Mouse (Mus musculus) gastrocnemius, postnatal 14 days (tissue): ENCODE results near the gene Eif3k. TPM values are rescaled to one million over a fixed set of nuclear protein-coding genes. Genes with fewer than 3 reads are reported as not detected.
A peak's percentile ranks its signal among the peaks of the same experiment; 100 is the strongest.

Experiments
- DNase-seq: peaks from one replicate; pipeline ENCODE4 v3.0.0; 2021; ENCODE audit warnings: mixed read lengths
- intact Hi-C: fragments of 180-260 bp; cut with DNase I; formaldehyde crosslinking; loops from one replicate; pipeline ENCODE4 v1.15.1; 2025; ENCODE audit warnings: low total_unique reads
- long read RNA-seq, 2 experiments: library from polyadenylated mRNA; stranded (forward); transcript quantifications; one replicate each; pipeline ENCODE4 v2.0.0; 2021
- total RNA-seq, 2 experiments: library from RNA; stranded (reverse); gene quantifications; 2 replicates each; pipeline ENCODE4 v1.2.3; 2021

The Eif3k gene
- total RNA-seq = 100 to 1,000 TPM; 142 to 147 TPM
- long read RNA-seq, experiment 1, transcript Eif3k-201 (8 exons, 774 nt) = major isoform, 75 of 82 reads
- long read RNA-seq, experiment 1, partial matches to known transcripts = 4 of 82 reads
- long read RNA-seq, experiment 1, other reads (novel, unspliced or antisense) = 3 of 82 reads
- long read RNA-seq, experiment 2, transcript Eif3k-201 (8 exons, 774 nt) = major isoform, 81 of 85 reads
- long read RNA-seq, experiment 2, partial matches to known transcripts = 2 of 85 reads
- long read RNA-seq, experiment 2, other reads (novel, unspliced or antisense) = 1 of 85 reads

- intact Hi-C loops = no loop called here
- peak; percentile 97 for DNase-seq
These were observed at the start of gene Eif3k, which contains the start of gene Map4k1 for GRCm38 (mm10) chr7:28981651-28982273. Gene Eif3k (minus strand): TSS chr7:28981864. Gene Map4k1 (plus strand): TSS chr7:28982050.

GRCm38 (mm10) chr7:29029690-29030656, 48.3 kb upstream of the Eif3k start:
- intact Hi-C loops = no loop called here
- no peak for DNase-seq

- DNase-seq = no peak
- intact Hi-C loops = no loop called here
These were observed 47.1 kb upstream of the Eif3k start for GRCm38 (mm10) chr7:29028761-29029160.

- intact Hi-C loops = no loop called here
- no peak for DNase-seq
These were observed 45.1 kb upstream of the Eif3k start for GRCm38 (mm10) chr7:29026811-29027210.

- intact Hi-C loops = no loop called here
- no peak for DNase-seq
These were observed 44.5 kb upstream of the Eif3k start for GRCm38 (mm10) chr7:29026195-29026594.

GRCm38 (mm10) chr7:29025566-29025965, 43.9 kb upstream of the Eif3k start:
- no peak for DNase-seq
- intact Hi-C loops = no loop called here

- DNase-seq = no peak
- intact Hi-C loops = no loop called here
These were observed 41.9 kb upstream of the Eif3k start for GRCm38 (mm10) chr7:29023514-29023913.

- DNase-seq = no peak
- intact Hi-C loops = no loop called here
These were observed 40.8 kb upstream of the Eif3k start for GRCm38 (mm10) chr7:29022479-29022878.

GRCm38 (mm10) chr7:29019447-29020220, 38.0 kb upstream of the Eif3k start:
- no peak for DNase-seq
- intact Hi-C loops = no loop called here

GRCm38 (mm10) chr7:29017222-29017621, 35.6 kb upstream of the Eif3k start:
- intact Hi-C loops = no loop called here
- DNase-seq = no peak

GRCm38 (mm10) chr7:29016440-29016839, 34.8 kb upstream of the Eif3k start:
- intact Hi-C loops = no loop called here
- DNase-seq = no peak

GRCm38 (mm10) chr7:29014984-29015383, 33.3 kb upstream of the Eif3k start:
- intact Hi-C loops = no loop called here
- DNase-seq = no peak

GRCm38 (mm10) chr7:29008714-29009113, 27.1 kb upstream of the Eif3k start:
- intact Hi-C loops = no loop called here
- DNase-seq = no peak

GRCm38 (mm10) chr7:29008171-29008570, 26.5 kb upstream of the Eif3k start:
- no peak for DNase-seq
- intact Hi-C loops = no loop called here

- intact Hi-C loops = no loop called here
These were observed 25.8 kb upstream of the Eif3k start for GRCm38 (mm10) chr7:29007224-29008101.

GRCm38 (mm10) chr7:29000651-29001605, 19.3 kb upstream of the Eif3k start:
- intact Hi-C loops = no loop called here
- DNase-seq = peak; percentile 65

More at GRCm38 (mm10) chr7:29007224-29008101, 25.8 kb upstream of the Eif3k start:
- DNase-seq = no peak

GRCm38 (mm10) chr7:28993402-28993801, 11.7 kb upstream of the Eif3k start:
- DNase-seq = no peak
- intact Hi-C loops = no loop called here
